Mouse (Mus musculus) thymus, adult 18-20 months (tissue): ENCODE measurements around the gene Stpg4.
A peak's percentile ranks its signal among the peaks of the same experiment; 100 is the strongest.

Experiments
- DNase-seq, 2 experiments: peaks; one replicate each; pipeline ENCODE4 v3.0.0; 2022; ENCODE audit warnings: mixed read lengths in 2 of 2

The Stpg4 gene

GRCm38 (mm10) chr17:87377536-87377935 is 50.0 kb downstream of the Stpg4 start:
- DNase-seq: no peak

GRCm38 (mm10) chr17:87376831-87377471 is 50.6 kb downstream of the Stpg4 start:
- no peak for DNase-seq

GRCm38 (mm10) chr17:87375941-87376511 is 51.5 kb downstream of the Stpg4 start:
- DNase-seq: no peak

GRCm38 (mm10) chr17:87373327-87373726 is 54.2 kb downstream of the Stpg4 start:
- no peak for DNase-seq

GRCm38 (mm10) chr17:87372189-87372588 is 55.4 kb downstream of the Stpg4 start:
- DNase-seq: no peak

- no peak for DNase-seq
Observed at GRCm38 (mm10) chr17:87369270-87369759, 58.2 kb downstream of the Stpg4 start.

GRCm38 (mm10) chr17:87368481-87368880 is 59.1 kb downstream of the Stpg4 start:
- no peak for DNase-seq

GRCm38 (mm10) chr17:87367640-87368039 is 59.9 kb downstream of the Stpg4 start:
- DNase-seq: no peak

GRCm38 (mm10) chr17:87367228-87367627 is 60.3 kb downstream of the Stpg4 start:
- DNase-seq: no peak

GRCm38 (mm10) chr17:87366520-87366919 is 61.0 kb downstream of the Stpg4 start:
- DNase-seq: no peak

- DNase-seq: no peak
Observed at GRCm38 (mm10) chr17:87365268-87365667, 62.3 kb downstream of the Stpg4 start.

GRCm38 (mm10) chr17:87364108-87364507 is 63.4 kb downstream of the Stpg4 start:
- DNase-seq: no peak

- peak in 1 of 2 experiments; percentile 24 for DNase-seq
Observed at GRCm38 (mm10) chr17:87361132-87361531, 66.4 kb downstream of the Stpg4 start.

GRCm38 (mm10) chr17:87357506-87357905 is 70.0 kb downstream of the Stpg4 start:
- DNase-seq: no peak

GRCm38 (mm10) chr17:87356261-87356660 is 71.3 kb downstream of the Stpg4 start:
- no peak for DNase-seq

- no peak for DNase-seq
Observed at GRCm38 (mm10) chr17:87355456-87355855, 72.1 kb downstream of the Stpg4 start.

GRCm38 (mm10) chr17:87353745-87354320 is 73.7 kb downstream of the Stpg4 start:
- DNase-seq: no peak

GRCm38 (mm10) chr17:87352898-87353225 is 74.7 kb downstream of the Stpg4 start:
- DNase-seq: no peak

GRCm38 (mm10) chr17:87352106-87352897 is 75.2 kb downstream of the Stpg4 start:
- DNase-seq: no peak

GRCm38 (mm10) chr17:87351241-87352105 is 76.1 kb downstream of the Stpg4 start:
- DNase-seq: no peak

GRCm38 (mm10) chr17:87350471-87351240 is 76.9 kb downstream of the Stpg4 start:
- DNase-seq: no peak

GRCm38 (mm10) chr17:87349575-87349974 is 78.0 kb downstream of the Stpg4 start:
- DNase-seq: no peak
